Mouse (Mus musculus) CH12.LX (cell line): ENCODE measurements around the gene Ttll4. TPM values are rescaled to one million over a fixed set of nuclear protein-coding genes. Genes with fewer than 3 reads are reported as not detected.

Source experiments
- DNase-seq: peaks from one replicate; pipeline ENCODE4 v3.0.0-alpha.2; 2013; ENCODE audit errors: extremely low read depth
- H3K27ac ChIP-seq: 2 replicates; pipeline ENCODE4 v1.5.1; 2012; ENCODE audit warnings: low read depth, mild to moderate bottlenecking, control low read depth, moderate library complexity; ENCODE audit not compliant: insufficient read depth
- H3K27me3 ChIP-seq: replicated peaks from 2 replicates; pipeline ENCODE3; 2012; ENCODE audit warnings: inconsistent platforms
- H3K36me3 ChIP-seq, 2 experiments: replicated peaks in 1 of 2; 2 replicates each; pipeline versions ENCODE3 to v1.6.1; 2012; ENCODE audit warnings: inconsistent platforms in 1 of 2, low read length in 1 of 2, mild to moderate bottlenecking in 1 of 2, mixed read lengths in 1 of 2, moderate library complexity in 1 of 2; ENCODE audit not compliant: control insufficient read depth in 1 of 2, insufficient read depth in 1 of 2
- H3K4me1 ChIP-seq, 2 experiments: 2 replicates each; pipeline ENCODE4 v1.6.1; 2012; ENCODE audit warnings: inconsistent platforms in 1 of 2, moderate library complexity in 1 of 2; ENCODE audit not compliant: insufficient read depth in 2 of 2, control insufficient read depth in 1 of 2
- H3K4me2 ChIP-seq: 2 replicates; pipeline ENCODE4 v1.6.1; 2012; ENCODE audit warnings: low read depth, mild to moderate bottlenecking, control low read depth; ENCODE audit not compliant: poor library complexity, insufficient read depth, severe bottlenecking
- H3K4me3 ChIP-seq, 3 experiments: fragments of 150-350 bp in 1 of 3; sonication (generic) in 1 of 3; replicated peaks in 1 of 3; 2 replicates each; pipeline versions ENCODE3 to v1.5.1; 2011 to 2012; ENCODE audit warnings: low read depth in 2 of 3, low read length in 2 of 3, mild to moderate bottlenecking in 2 of 3, moderate library complexity in 2 of 3, control low read depth in 1 of 3, improper control_type of control experiment in 1 of 3, inconsistent platforms in 1 of 3, mixed read lengths in 1 of 3; ENCODE audit not compliant: poor library complexity in 1 of 3
- H3K79me2 ChIP-seq: replicated peaks from 2 replicates; pipeline ENCODE4 v1.6.1; 2012; ENCODE audit warnings: mild to moderate bottlenecking, moderate library complexity; ENCODE audit not compliant: control insufficient read depth, poor library complexity, insufficient read depth, severe bottlenecking; ENCODE audit errors: extremely low read depth
- H3K9ac ChIP-seq: 2 replicates; pipeline ENCODE4 v1.6.1; 2012; ENCODE audit warnings: low read depth, mild to moderate bottlenecking, control low read depth, moderate library complexity; ENCODE audit not compliant: insufficient read depth
- H3K9me3 ChIP-seq: replicated peaks from 2 replicates; pipeline ENCODE3; 2012; ENCODE audit warnings: low read length, inconsistent platforms, mixed read lengths
- CHD1 ChIP-seq: IDR thresholded peaks from 2 replicates; pipeline ENCODE4 v1.6.1; 2012; ENCODE audit warnings: low read depth, low read length, improper control_type of control experiment, inconsistent platforms
- CHD2 ChIP-seq: IDR thresholded peaks from 2 replicates; pipeline ENCODE4 v1.6.1; 2011; ENCODE audit warnings: low read length, improper control_type of control experiment
- CTCF ChIP-seq, 2 experiments: IDR thresholded peaks in 1 of 2; conservative IDR thresholded peaks in 1 of 2; 2 replicates each; pipeline ENCODE4 v1.5.1; 2011 to 2012; ENCODE audit warnings: low read depth in 2 of 2, low read length in 2 of 2, improper control_type of control experiment in 1 of 2, inconsistent platforms in 1 of 2, mild to moderate bottlenecking in 1 of 2, moderate library complexity in 1 of 2
- IRF4 ChIP-seq: IDR thresholded peaks from 2 replicates; pipeline ENCODE4 v1.6.1; 2014; ENCODE audit warnings: low read depth, mild to moderate bottlenecking, inconsistent platforms, low read length, improper control_type of control experiment
- KAT2A ChIP-seq: IDR thresholded peaks from 2 replicates; pipeline ENCODE4 v1.6.1; 2012; ENCODE audit warnings: low read length, improper control_type of control experiment, inconsistent platforms; ENCODE audit not compliant: insufficient replicate concordance
- MAX ChIP-seq: IDR thresholded peaks from 2 replicates; pipeline ENCODE4 v1.6.1; 2011; ENCODE audit warnings: low read length, improper control_type of control experiment
- MEF2A ChIP-seq: IDR thresholded peaks from 2 replicates; pipeline ENCODE4 v1.6.1; 2014; ENCODE audit warnings: low read depth, mild to moderate bottlenecking, inconsistent platforms, low read length, improper control_type of control experiment, borderline replicate concordance
- MXI1 ChIP-seq: IDR thresholded peaks from 2 replicates; pipeline ENCODE4 v1.6.1; 2011; ENCODE audit warnings: mild to moderate bottlenecking, low read depth, low read length, improper control_type of control experiment
- MYC ChIP-seq: IDR thresholded peaks from 2 replicates; pipeline ENCODE4 v1.6.1; 2011; ENCODE audit warnings: low read depth, mild to moderate bottlenecking, improper control_type of control experiment, low read length
- NELFE ChIP-seq: IDR thresholded peaks from 2 replicates; pipeline ENCODE4 v1.6.1; 2011; ENCODE audit warnings: low read depth, low read length, improper control_type of control experiment
- NRF1 ChIP-seq: IDR thresholded peaks from 2 replicates; pipeline ENCODE4 v1.6.1; 2014; ENCODE audit warnings: low read depth, mild to moderate bottlenecking, inconsistent platforms, low read length, improper control_type of control experiment, moderate library complexity
- PAX5 ChIP-seq: IDR thresholded peaks from 2 replicates; pipeline ENCODE4 v1.6.1; 2012; ENCODE audit warnings: low read length, inconsistent platforms, mixed read lengths
- POLR2A ChIP-seq: IDR thresholded peaks from 2 replicates; pipeline ENCODE4 v1.6.1; 2011; ENCODE audit warnings: low read depth, mild to moderate bottlenecking, improper control_type of control experiment, low read length
- RAD21 ChIP-seq: IDR thresholded peaks from 2 replicates; pipeline ENCODE4 v1.6.1; 2011; ENCODE audit warnings: low read depth, mild to moderate bottlenecking, low read length, improper control_type of control experiment, moderate library complexity
- SMC3 ChIP-seq: IDR thresholded peaks from 2 replicates; pipeline ENCODE4 v1.6.1; 2011; ENCODE audit warnings: low read depth, low read length, improper control_type of control experiment
- TCF12 ChIP-seq: IDR thresholded peaks from 2 replicates; pipeline ENCODE4 v1.6.1; 2014; ENCODE audit warnings: low read depth, mild to moderate bottlenecking, inconsistent platforms, low read length, improper control_type of control experiment
- UBTF ChIP-seq: IDR thresholded peaks from 2 replicates; pipeline ENCODE4 v1.6.1; 2012; ENCODE audit warnings: low read depth, mild to moderate bottlenecking, inconsistent platforms, low read length, improper control_type of control experiment, moderate library complexity
- USF1 ChIP-seq: IDR thresholded peaks from 2 replicates; pipeline ENCODE4 v1.6.1; 2014; ENCODE audit warnings: low read depth, mild to moderate bottlenecking, inconsistent platforms, low read length, improper control_type of control experiment
- ZC3H11A ChIP-seq: IDR thresholded peaks from 2 replicates; pipeline ENCODE4 v1.6.1; 2012; ENCODE audit warnings: low read depth, mild to moderate bottlenecking, inconsistent platforms, low read length, improper control_type of control experiment
- dilution Hi-C: fragments of 300-500 bp; cut with MboI; formaldehyde crosslinking; loops from 2 replicates; pipeline ENCODE4 v1.14.3; 2020; ENCODE audit warnings: low sequenced_read_pairs; ENCODE audit not compliant: extremely low pct_unique_long_range_greater_than_20kb, extremely low pct_ligation_motif_present
- in situ Hi-C: fragments of 300-500 bp; cut with MboI; formaldehyde crosslinking; loops from 3 replicates; pipeline ENCODE4 v1.14.3; 2019; ENCODE audit warnings: low sequenced_read_pairs, low pct_ligation_motif_present, low pct_unique_long_range_greater_than_20kb, mixed read lengths
- polyA plus RNA-seq: library from polyadenylated mRNA; unstranded; fragments of >175 nt; gene quantifications from 2 replicates; pipeline ENCODE4 v1.2.1, GENCODE M21; 2012; ENCODE audit warnings: low read depth; ENCODE audit not compliant: insufficient read length
- total RNA-seq, 2 experiments: library from RNA; depleted of rRNA; stranded (reverse); fragments of 300-350 nt in 1 of 2; fragments of >200 nt in 1 of 2; gene quantifications; 2 replicates each; pipeline ENCODE4 v1.2.3; 2012 to 2014

Ttll4 gene
- total and polyA plus RNA-seq, 3 experiments: 21.8 to 85.8 (median 23.6) TPM

GRCm38 (mm10) chr1:74709566-74709965 lies 48.0 kb downstream of the Ttll4 start:
- Histone ChIP-seq H3K9me3 (no peaks in the 10 kb centered on the region), H3K4me3 (no peak overlapping the region), H3K27ac (no peak overlapping the region), H3K36me3 (no peaks in the 10 kb centered on the region), H3K27me3 (no peaks in the 10 kb centered on the region), H3K4me1 (peaks cover 0 to 15% of the 10 kb centered on the region in 2 experiments; a peak in 2 of 4 replicates), H3K9ac (no peak overlapping the region), H3K79me2 (no peaks in the 10 kb centered on the region), H3K4me2 (no peak overlapping the region)
- TF ChIP-seq ZC3H11A (no peak), CTCF (conservative IDR thresholded peaks at IDR 0.05 in 1 of 2, IDR thresholded peaks at IDR 0.05 in 1 of 2; ENCODE audit: low read depth in 2 of 2, low read length in 2 of 2) (no peak), CHD1 (no peak), UBTF (no peak), KAT2A (no peak), USF1 (no peak), PAX5 (no peak)
- dilution Hi-C loops (no loop called here), in situ Hi-C loops (no loop called here)
- no peak for DNase-seq

GRCm38 (mm10) chr1:74712046-74712445 lies 50.5 kb downstream of the Ttll4 start:
- H3K9ac ChIP-seq: no peak overlapping the region
- H3K4me2 ChIP-seq: peak overlapping the region; percentile 92
- no peak overlapping the region for H3K27ac ChIP-seq
- in situ Hi-C loops: no loop called here
- H3K27me3 ChIP-seq: no peaks in the 10 kb centered on the region
- no peak overlapping the region for H3K4me3 ChIP-seq
- TF ChIP-seq MAX (peak; percentile 29; the same call in 1 of the 2 replicates), CTCF (conservative IDR thresholded peaks at IDR 0.05 in 1 of 2, IDR thresholded peaks at IDR 0.05 in 1 of 2; ENCODE audit: low read depth in 2 of 2, low read length in 2 of 2) (peak in 1 of 2 experiments; percentile 68; a peak in 2 of 4 replicates), SMC3 (peak; percentile 60), NRF1 (no peak), CHD2 (no peak), MXI1 (0 out of 2 replicates have a peak, but pooled peaks have one; percentile 12), NELFE (0 out of 2 replicates have a peak, but pooled peaks have one; percentile 12), RAD21 (peak; percentile 27), TCF12 (no peak), IRF4 (peak; percentile 26; the same call in 1 of the 2 replicates), MEF2A (no peak), POLR2A (0 out of 2 replicates have a peak, but pooled peaks have one; percentile 38), MYC (peak; percentile 91)
- H3K4me1 ChIP-seq: peaks cover 0 to 21% of the 10 kb centered on the region in 2 experiments; a peak in 3 of 4 replicates
- no peaks in the 10 kb centered on the region for H3K36me3 ChIP-seq
- H3K79me2 ChIP-seq: no peaks in the 10 kb centered on the region
- H3K9me3 ChIP-seq: no peaks in the 10 kb centered on the region
- dilution Hi-C loops: no loop called here
- peak; percentile 39 for DNase-seq
